Mouse (Mus musculus) layer of hippocampus, adult 18-20 months (tissue): ENCODE data around the gene Ackr4. TPM values are rescaled to one million over a fixed set of nuclear protein-coding genes. Genes with fewer than 3 reads are reported as not detected.

Source experiments
- DNase-seq, 2 experiments: peaks; one replicate each; pipeline ENCODE4 v3.0.0; 2022; ENCODE audit warnings: low spot score in 2 of 2
- long read RNA-seq: library from polyadenylated mRNA; stranded (forward); transcript quantifications from one replicate; pipeline ENCODE4 v2.0.0, GENCODE M21; 2021
- total RNA-seq, 2 experiments: library from RNA; stranded (reverse); gene quantifications; 2 replicates each; pipeline ENCODE4 v1.2.3; 2021

Ackr4 gene
- under 1 TPM; 0.17 to 0.20 TPM for total RNA-seq
- long read RNA-seq, partial matches to known transcripts: 0 of 1 reads
- long read RNA-seq, other reads (novel, unspliced or antisense): 0 of 1 reads

DNA sequence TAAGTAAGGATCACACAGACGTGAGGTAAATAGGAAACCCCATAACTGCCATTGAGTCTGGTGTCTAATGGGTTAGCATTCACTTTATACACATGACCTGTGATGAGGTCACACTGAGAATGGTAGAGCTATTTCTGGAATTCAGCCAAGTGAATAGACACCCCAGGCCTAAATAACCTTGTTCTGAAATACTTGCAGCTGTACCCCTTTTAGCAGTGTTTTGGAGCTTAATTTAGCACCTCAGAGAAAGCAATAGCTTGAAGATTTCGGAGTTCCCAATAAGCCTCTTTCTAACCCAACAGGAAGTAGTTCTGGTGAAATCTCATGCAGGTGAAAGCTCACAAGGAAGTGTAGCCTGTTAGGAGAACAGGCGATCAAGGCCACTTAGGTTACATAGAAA is at the start of gene Ackr4:
Gene Ackr4 (minus strand): TSS at position 101 of the 400 bp plus-strand sequence.
- DNase-seq: no peak

DNA sequence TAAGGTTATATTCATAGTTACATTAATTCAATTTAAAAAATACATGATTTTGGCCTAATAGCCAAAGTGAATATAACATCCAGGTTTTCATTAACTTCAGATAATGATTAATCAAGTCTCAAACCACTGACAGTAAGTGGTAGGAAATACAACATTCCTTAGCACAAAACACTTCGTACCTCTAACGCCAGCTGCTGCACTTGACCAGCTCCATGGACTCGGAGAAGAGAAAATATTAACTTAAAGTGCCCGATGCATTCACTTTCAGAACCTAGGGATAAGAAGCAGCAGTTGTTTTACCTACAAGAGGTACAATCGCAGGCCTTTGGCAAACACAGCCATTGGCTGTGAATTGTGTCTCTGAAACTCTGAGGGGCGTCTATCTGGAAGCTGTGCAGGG is 45.6 kb upstream of the Ackr4 start:
- DNase-seq: no peak

DNA sequence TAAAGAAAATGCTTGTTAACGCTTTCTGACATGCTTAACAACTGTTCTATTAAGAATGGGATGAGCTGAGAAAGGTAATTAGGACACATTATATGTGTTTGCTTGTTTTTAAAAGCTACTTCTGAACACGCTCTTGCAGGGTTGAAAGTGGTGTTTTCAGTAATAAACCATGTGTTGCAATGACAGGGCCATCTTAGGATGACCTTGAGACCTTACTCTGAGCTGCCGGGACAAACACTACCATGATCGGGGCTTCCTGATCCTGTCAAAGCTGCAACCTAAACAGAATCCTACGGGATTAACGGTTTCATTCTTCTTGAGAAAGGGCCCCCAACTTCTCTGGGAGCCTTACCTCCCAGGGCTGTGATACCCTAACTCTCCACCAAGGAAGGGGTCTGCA is 44.9 kb upstream of the Ackr4 start:
- no peak for DNase-seq

DNA sequence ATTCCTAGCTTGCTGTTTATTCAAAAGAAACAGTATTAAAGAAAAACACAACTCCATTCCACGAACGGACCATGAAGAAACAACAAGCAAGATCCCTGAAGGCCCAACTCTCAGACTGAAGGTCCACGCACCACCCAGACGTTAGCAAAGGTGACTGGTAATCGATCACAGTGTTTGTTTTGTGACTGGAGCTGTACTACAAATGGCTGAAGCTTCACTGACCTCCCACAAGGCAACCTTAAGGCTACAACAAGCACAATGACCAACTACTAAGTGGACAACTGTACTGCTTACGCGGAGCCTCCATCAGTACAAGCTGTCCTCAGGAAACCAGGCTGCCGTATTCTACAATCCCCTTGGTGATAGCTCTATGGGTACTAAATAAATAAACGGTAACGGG is 43.3 kb upstream of the Ackr4 start:
- DNase-seq: no peak

DNA sequence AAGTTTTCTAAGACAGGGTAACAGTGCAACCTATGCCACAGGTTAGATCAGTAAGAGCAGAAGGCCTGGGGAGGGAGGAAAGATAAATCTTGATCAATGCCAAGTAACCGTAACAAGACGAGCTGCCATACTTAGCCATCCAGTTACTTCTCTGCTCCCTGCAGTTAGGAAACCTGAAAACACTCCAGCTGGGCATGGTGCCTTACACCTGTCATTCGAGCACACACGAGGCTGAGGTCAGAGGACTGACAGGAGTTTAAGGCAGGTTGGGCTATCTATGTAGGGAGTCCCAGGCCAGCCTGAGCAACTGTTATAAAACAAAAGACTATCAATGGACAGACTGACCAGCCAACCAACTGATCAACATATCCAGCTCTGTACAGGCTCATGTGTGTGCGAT is 39.2 kb upstream of the Ackr4 start:
- no peak for DNase-seq

DNA sequence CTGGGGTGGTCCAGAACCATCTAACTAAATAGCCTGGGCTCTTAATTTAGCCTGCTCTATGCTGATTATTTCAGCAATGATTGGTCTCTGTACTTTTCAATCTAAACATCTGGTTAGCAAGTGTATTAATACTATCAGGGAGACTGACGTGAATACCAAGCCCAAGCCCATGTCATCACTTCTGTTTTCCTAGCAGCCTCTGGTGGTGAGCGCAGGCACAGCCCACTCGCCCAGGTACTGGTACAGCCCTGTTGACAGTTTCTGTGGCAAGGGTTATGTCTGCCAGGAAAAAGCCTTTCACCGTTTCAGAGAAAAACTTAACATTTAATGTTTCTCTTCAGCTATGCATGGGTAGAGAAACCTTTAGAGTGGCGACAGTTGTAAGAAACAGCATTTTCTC is 37.5 kb upstream of the Ackr4 start:
- DNase-seq: no peak

DNA sequence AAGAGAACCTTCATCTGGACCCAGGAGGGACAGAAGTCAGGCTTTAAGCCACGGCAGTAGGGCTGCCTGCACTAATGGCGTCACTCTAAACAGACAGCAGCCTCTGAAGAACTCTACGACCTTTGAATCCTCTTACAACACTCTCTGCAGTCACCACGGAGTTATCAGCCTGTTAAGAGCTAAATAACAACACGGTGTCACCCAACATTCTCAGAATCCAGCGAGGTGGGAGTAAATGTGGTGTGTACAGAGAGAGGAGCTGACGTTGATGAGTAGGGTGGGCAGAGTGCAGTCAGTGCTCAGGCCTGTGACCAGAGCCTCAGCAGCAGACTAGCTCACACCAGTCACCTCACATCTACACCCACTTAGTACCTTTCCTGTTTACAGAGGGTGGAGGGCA is 34.4 kb upstream of the Ackr4 start:
- no peak for DNase-seq

DNA sequence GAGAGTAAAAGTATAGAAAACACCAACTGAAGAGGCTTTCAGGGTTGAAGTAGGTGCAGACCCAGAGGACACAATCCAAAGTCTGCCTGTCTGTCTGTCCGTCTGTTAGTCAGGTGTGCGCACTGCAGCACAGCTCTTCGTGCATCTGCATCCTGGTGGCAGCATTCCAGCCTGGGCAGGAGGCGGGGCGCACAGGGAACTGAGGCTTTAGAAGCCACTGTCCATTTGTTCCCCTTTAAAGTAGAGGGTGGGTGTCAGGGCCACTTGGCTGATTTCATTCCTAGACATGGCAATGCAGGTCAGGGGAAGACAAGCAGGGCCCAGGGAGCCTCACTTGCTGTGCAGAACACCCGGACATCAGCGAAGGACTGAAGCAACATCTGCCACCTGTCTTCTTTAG is 30.6 kb upstream of the Ackr4 start:
- DNase-seq: no peak

DNA sequence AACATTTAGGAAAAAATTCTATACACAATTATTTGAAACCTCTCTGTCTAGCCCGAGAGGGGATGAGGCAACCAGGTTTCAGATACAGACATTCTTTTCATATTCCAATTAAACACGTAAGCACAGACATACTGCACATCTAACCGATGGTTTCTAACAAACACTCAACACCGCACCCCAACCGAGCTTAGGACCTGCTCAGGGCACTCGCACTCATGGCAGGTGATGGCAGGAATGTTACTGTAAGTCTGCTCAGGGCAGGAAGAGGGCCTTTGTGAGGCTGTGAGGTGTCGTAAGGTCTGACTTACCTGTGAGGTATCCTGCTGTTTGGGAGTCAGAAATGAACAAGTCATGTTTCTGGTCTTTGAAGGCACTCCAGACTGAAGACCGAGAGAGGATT is 29.8 kb upstream of the Ackr4 start:
- no peak for DNase-seq

DNA sequence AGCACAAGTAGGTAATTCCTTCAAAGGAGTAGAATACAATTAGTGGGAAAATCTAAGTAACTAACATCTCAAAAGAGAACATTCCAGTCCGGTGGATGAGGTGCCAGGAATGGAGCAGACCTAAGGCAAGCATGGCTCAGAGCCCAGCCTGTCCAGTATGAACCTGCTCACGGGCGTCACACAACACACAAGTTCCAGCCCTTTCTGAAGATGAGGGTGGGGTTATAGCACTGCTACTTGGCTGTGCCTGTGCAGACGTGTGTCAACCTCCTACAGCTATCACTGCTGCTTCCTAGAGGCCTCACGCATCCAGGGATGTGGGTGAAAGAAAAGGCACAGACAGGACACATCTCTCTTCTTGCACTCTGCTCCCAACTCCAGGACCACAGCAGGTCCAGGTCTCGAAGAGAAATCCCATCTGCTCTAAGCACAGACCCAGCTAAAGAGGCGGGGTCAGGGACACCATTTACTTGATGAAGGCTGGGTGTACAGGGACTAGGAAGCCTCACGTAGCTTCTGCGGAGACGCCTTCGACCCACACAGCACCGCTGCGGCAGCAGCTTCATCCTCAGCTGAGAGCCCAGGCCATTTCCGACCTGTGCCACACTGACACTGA is 28.5 kb upstream of the Ackr4 start:
- no peak for DNase-seq

DNA sequence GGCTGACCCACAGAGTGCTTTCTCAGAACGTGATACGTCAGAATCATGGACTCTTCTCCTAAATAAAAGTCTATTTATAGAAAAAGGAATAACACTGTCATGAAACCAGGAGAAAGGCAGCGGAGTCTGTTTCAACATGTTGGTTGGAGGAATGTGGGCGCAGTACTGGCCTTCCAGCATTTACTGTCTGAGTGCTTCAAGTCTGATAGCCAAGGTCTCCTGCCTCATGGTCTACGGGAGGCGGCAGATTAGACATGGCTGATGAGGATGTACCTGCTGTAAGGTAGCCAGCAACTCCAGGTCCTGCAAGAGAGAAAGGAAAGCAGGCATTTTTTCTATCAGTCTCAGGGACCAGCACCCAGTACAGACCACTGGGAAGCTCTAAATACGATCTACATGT is 25.4 kb upstream of the Ackr4 start:
- no peak for DNase-seq

DNA sequence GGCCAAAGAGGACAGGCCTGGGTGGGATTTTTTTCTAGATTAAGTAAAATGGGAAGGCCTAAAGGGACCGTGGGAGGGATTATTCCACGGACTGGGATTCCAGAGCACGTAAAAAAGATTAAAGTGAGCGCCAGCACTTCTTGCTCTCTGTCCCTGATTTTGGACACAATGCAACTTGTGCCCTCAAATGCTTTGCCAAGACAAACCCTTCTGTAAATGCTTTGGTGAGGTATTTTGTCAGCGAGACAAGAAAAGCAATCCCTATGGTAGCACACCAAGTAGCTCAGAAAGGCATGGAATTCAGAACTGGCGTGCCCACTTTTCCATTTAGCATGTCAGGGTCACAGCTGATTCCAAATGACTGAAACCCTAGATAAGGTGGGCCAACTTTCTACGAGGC is 22.2 kb upstream of the Ackr4 start:
- no peak for DNase-seq

DNA sequence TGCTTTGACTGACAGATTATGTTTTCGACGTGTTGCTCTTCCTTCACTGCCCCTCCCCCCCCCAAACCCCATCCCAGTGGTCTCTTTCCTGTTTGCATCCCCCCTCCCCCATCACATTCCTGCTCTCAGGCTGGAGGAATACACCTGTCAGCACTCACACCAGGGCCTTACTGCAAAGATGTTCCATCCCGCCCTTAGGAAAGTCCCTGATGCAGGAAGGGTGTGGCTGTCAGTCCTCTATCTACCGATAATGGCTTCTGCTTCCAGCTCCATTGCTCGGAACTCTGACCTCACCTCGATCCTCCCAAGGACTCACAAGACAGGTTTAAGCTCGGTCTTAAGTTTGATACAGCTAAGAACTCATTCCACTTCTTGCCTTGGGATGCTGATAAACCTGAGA is 19.9 kb upstream of the Ackr4 start:
- no peak for DNase-seq

DNA sequence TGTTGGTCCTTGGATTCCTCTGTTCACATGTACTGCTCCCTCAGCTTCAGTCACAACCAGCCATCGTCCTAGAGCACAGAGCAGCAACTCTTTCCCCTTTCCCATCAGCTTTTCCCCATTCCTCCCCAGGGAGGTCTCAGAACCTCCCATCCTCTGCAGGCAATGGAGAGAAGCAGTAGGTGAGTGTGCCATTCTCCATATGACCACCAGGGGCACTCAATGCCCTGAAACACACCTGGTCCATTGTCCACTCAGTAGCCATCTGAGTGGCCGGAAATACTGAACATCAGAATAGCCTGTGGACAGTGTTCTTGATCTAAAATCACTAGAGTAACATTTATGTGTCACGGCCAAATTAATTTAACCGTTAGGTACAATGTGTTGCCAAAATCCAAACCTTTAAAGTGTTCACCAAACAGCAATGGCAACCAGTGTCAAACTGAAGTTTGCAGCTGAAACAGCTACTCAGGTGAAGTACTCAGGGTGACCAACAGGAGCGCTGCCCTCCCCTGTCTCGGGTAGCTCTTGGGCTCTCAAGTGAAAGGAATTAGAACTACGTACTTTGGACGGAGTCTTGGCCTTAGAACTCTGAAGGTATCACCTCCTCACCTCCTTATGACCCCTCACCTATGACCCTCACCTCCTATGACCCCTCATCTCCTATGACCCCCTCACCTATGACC is 17.7 kb upstream of the Ackr4 start:
- no peak for DNase-seq

DNA sequence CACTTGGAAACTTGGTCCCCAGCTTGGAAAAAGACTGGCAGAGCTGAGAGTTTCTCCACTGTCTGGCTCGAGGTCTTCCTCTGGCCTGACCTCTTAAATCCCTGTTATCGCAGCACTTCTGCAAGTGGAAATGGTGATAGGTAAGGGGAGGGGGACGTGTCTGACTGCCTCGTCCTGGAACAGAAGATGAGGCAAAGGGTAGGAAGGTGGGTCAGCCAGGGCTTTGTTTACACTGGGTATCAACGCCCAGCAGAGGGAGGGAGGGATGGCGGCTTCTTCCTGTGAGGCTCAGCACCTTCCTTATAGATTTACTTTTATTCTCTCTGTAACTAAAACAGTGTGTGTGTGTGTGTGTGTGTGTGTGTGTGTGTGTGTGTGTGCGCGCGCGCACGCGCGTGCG is 16.1 kb upstream of the Ackr4 start:
- DNase-seq: no peak

DNA sequence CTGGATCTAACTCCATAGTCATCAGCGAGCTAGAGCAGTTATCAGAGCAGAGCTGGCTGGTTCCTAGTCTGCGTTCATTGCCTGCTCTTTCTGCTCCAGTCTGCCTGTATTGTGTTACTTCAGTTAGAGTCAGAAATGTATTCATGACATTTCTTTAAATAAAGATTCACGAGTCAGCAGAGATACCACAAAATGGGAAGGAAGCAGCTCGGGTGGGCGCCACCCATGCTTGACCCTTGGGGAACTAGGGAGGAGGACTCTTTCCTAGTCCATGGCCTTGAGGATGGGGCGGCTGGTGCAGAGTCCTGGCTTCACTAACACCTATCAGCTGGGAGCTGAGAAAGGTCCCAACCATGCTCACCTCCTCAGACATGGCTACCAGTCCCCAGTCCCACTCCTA is 13.6 kb upstream of the Ackr4 start:
- DNase-seq: no peak

DNA sequence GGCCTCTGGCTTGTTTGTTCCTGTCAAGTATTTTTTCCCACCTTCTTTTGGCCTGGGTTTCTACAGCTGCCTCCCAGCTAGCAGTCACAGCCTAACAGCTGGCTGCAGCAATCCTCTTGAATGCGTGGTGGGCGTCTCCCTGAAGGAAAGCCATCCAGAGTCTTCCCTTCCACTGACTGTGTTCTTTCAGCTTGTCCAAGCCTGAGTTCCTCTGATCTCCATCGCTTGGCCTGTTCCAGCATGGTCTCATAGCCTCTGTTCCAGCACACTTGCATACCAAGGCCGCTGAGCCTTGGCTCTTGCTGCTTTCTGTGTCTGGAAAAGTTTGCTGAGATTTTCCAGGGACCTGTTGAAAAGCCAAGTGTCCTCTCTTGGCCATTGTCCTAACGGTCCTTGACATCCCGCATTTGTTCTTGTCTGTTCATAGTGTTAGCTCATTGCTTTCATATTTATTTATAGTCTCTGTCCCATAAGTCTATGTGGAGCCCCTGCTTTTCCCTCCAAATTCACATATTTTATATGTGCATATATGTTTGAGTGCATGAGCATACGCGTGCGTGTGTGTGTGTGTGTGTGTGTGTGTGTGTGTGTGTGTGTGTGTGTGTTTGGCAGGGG is 3.5 kb upstream of the Ackr4 start:
- no peak for DNase-seq

DNA sequence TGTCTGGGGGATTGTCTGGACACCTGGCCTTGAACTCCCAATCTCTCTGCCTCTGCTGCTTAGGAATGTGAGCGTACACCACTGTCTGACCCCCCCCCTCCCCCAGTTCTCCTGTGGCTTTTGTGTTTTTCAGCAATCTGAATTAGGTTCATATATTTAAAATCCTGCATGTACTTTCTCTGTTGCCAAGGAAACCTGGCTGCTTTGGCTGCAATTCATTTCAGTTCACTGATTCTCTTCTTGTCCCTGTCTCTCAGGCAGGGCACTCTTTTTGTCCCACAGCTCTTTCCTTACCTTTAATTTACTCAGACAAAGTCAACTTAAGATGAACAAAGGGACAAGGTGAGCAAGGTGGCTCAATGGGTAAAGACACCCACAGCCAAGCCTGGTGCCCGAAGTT is 1.4 kb upstream of the Ackr4 start:
- DNase-seq: peak in 1 of 2 experiments; percentile 80

DNA sequence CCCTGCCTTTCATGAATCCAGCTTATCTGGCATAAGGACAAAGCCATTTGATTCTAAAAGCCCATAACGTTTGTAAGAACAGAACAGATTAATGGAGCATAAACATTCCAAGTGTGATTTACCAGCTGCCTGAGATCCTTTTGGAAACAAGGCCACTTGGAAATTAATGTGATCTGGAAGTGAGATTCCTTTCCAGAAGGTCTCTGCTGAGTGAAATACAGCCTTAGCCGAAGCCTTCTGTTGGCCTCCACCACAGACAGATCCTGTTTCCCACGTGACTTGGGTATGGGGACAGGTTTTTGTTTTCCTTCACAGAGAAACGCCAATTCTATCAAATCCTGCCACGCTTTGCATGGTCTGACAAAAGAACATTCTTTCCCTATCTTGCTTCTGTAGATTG is 3.1 kb downstream of the Ackr4 start:
- peak in 1 of 2 experiments; percentile 39 for DNase-seq

DNA sequence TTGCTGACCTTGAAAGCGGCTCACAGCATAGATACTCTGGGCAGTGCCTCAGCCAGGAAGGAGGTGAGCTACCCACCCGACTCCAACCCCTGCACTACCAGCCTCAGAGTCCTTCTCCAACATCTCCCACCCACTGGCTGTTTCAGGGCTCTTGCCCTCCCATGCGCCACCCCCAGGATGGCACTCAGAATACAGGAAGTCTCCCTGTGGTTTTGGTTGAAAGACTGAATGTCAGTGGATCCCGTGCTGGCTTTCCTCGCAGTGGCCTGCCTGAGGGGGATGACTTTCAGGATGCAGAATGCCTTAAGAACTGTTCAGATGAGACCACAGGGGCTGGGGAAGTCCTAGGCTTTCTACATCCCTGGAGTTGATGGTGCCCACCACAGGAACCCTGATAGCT is 3.6 kb downstream of the Ackr4 start:
- no peak for DNase-seq

DNA sequence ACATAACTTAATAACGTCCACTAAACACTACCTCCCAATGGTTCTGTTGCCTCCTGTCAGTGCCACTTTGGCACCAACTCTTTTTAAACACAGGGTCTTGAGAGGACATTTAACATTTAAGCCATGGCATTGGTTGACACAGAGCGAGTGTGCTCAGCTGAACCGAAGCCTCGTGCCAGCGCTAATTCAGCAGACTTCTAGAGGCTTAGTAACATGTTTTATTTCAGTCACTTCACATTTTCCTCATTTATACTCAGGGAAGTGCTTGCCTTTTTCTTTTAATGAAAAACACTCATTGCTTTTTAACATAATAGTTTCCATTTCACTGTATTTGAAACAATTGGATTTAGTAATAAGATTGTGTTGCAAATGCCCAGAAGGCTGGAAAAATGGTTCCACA is 17.6 kb downstream of the Ackr4 start:
- no peak for DNase-seq

DNA sequence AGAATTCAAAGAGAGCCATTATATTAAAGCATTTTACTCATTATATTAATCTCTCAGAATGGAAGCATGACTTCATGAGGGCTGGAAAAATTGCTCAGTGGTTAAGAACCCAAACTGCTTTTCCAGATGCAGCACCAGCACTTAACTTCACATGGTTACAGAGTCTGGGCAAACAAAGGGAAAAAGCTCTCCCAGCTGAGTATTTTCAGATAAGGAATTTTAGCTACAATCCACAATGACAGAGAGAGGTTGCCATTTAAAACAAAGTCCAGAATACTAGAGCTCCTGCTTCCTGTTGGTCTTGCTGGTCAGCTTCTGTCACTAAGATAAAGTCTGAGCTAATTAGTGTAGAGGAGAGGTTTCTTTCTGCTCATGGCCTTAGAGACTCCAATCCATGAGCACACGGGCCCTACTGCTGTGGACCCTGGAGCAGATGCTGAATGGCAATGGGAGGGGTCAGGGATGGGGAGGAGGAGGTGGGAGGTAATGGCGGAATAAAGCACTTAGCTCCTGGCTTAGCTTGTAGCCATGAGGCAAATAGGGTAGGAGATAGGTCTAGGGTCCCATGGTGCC is 18.1 kb downstream of the Ackr4 start:
- DNase-seq: no peak
